In the genomic region with DNA sequence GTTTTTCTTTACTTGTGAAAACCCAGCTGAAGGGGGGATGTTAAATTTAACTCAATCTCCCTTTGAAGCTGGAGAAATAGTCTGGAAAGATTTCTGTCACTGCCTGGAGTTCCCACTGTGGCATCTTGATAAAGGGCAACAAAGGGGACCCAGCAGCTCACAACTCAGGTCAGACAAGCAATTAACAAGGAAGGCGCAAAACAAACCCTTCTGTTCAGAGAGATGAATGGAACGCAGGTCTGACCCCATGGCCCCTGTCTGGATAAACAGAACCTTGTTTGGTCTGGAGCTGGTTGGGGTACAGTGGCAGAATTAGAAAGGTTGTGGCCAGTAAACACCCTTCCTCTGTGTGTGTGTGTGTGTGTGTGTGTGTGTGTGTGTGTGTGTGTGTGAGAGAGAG, we compare ENCODE assay signal across 25 mouse cellular contexts.
DNase-seq lines count a peak whose midpoint lies in the region; ATAC-seq and TF ChIP-seq lines count a peak whose summit lies in the region.
"Had no signal": no experiment of that assay in that cellular context is flagged by ENCODE, and none has a peak within 500 bp of the region (broad histone marks: within the 10 kb centered on the region; RNA-seq: fewer than 3 reads in every experiment).

No protein-coding gene starts in this region.

- no peak overlapping the region for H3K4me2 ChIP-seq in forebrain, embryonic 11.5 days (ENCODE audit: low read depth, low read length, severe bottlenecking)
- H3K4me2 ChIP-seq in forebrain, postnatal 0 days (ENCODE audit: low read depth), result no peak overlapping the region
- no peak overlapping the region for H3K4me2 ChIP-seq in midbrain, embryonic 14.5 days (ENCODE audit: low read length)
- H3K4me2 ChIP-seq in limb, embryonic 11.5 days (ENCODE audit: low read depth, severe bottlenecking), result no peak overlapping the region
- H3K4me2 ChIP-seq: embryonic facial prominence, embryonic 12.5 days; liver, embryonic 12.5 days; lung, embryonic 14.5 days; midbrain, embryonic 12.5 days had no signal

- H3K4me3 ChIP-seq in forebrain, embryonic 11.5 days (ENCODE audit: low read depth, low read length), result no peak overlapping the region
- no peak overlapping the region for H3K4me3 ChIP-seq in forebrain, postnatal 0 days (ENCODE audit: low read depth, low read length)
- no peak overlapping the region for H3K4me3 ChIP-seq in midbrain, embryonic 10.5 days
- no peak overlapping the region for H3K4me3 ChIP-seq in midbrain, embryonic 14.5 days (replicated peaks; ENCODE audit: low read depth, low read length)
- H3K4me3 ChIP-seq in limb, embryonic 11.5 days (ENCODE audit: low read depth, low read length), result no peak overlapping the region
- H3K4me3 ChIP-seq: embryonic facial prominence, embryonic 12.5 days; erythroblast, embryonic 14.5 days; liver, embryonic 12.5 days; midbrain, embryonic 12.5 days had no signal

- H3K36me3 ChIP-seq in forebrain, embryonic 11.5 days (ENCODE audit: control insufficient read depth, insufficient read depth, low read length), result no peaks in the 10 kb centered on the region
- no peaks in the 10 kb centered on the region for H3K36me3 ChIP-seq in forebrain, postnatal 0 days (ENCODE audit: insufficient read depth)
- H3K36me3 ChIP-seq in midbrain, embryonic 10.5 days, result no peaks in the 10 kb centered on the region
- no peaks in the 10 kb centered on the region for H3K36me3 ChIP-seq in midbrain, embryonic 14.5 days (ENCODE audit: control insufficient read depth, insufficient read depth, low read length)
- H3K36me3 ChIP-seq in limb, embryonic 11.5 days (ENCODE audit: control insufficient read depth, insufficient read depth, low read length), result no peaks in the 10 kb centered on the region
- H3K36me3 ChIP-seq: embryonic facial prominence, embryonic 12.5 days; liver, embryonic 12.5 days; midbrain, embryonic 12.5 days had no signal

- no peak for DNase-seq in forebrain, embryonic 11.5 days (ENCODE audit: low spot score)
- DNase-seq in forebrain, postnatal 0 days, result no peak
- DNase-seq in midbrain, embryonic 10.5 days (ENCODE audit: low spot score), result peak; percentile 14
- no peak for DNase-seq in midbrain, embryonic 14.5 days
- DNase-seq in embryo, embryonic 10.5 days (ENCODE audit: low spot score), result peak; percentile 76
- peak; percentile 32 for DNase-seq in limb, embryonic 11.5 days (ENCODE audit: low spot score)
- no peak for DNase-seq in right cerebral cortex, postnatal 14 days
- no peak for DNase-seq in MN1 (ENCODE audit: low spot score)
- DNase-seq: adrenal gland, postnatal 14 days; cerebellum, adult 11 months; cerebellum, postnatal 10 days; gastrocnemius, postnatal 10 days; heart, adult 18-20 months; kidney, adult 8-10 months; kidney, postnatal 36 days; left cerebral cortex, postnatal 4 days; lung, embryonic 14.5 days; lung, postnatal 4 days; thymus, postnatal 14 days had no signal

- peak; percentile 44; the same call in 1 of the 2 replicates for ATAC-seq in forebrain, embryonic 11.5 days (replicated peaks; ENCODE audit: low FRiP score)
- no peak for ATAC-seq in forebrain, postnatal 0 days
- no peak for ATAC-seq in midbrain, embryonic 14.5 days (ENCODE audit: low FRiP score, low TSS enrichment)
- no peak for ATAC-seq in limb, embryonic 11.5 days (ENCODE audit: insufficient number of reproducible peaks, low FRiP score, low TSS enrichment, low read depth)
- ATAC-seq: CD4-positive, CD25-positive, alpha-beta regulatory T cell, adult 4 months; inflammation-experienced regulatory T-cells, adult 6 months; liver, embryonic 12.5 days had no signal

- no peaks in the 10 kb centered on the region for H3K4me1 ChIP-seq in forebrain, embryonic 11.5 days (replicated peaks; ENCODE audit: control insufficient read depth, insufficient read depth, low read length)
- H3K4me1 ChIP-seq in forebrain, postnatal 0 days (ENCODE audit: insufficient read depth), result no peaks in the 10 kb centered on the region
- H3K4me1 ChIP-seq in midbrain, embryonic 10.5 days, result peaks cover 10% of the 10 kb centered on the region
- no peaks in the 10 kb centered on the region for H3K4me1 ChIP-seq in midbrain, embryonic 14.5 days (ENCODE audit: control insufficient read depth, insufficient read depth, low read length)
- no peaks in the 10 kb centered on the region for H3K4me1 ChIP-seq in limb, embryonic 11.5 days (ENCODE audit: control insufficient read depth, insufficient read depth, low read length)
- H3K4me1 ChIP-seq: embryonic facial prominence, embryonic 12.5 days; liver, embryonic 12.5 days had no signal

- TF ChIP-seq CTCF in forebrain, postnatal 0 days (IDR thresholded peaks at IDR 0.05; ENCODE audit: low read depth), result no peak

- H3K9ac ChIP-seq in forebrain, embryonic 11.5 days (ENCODE audit: low read length), result no peak overlapping the region
- no peak overlapping the region for H3K9ac ChIP-seq in forebrain, postnatal 0 days
- H3K9ac ChIP-seq in midbrain, embryonic 14.5 days (replicated peaks; ENCODE audit: low read length), result no peak overlapping the region
- no peak overlapping the region for H3K9ac ChIP-seq in limb, embryonic 11.5 days (ENCODE audit: low read length)
- H3K9ac ChIP-seq: embryonic facial prominence, embryonic 12.5 days; liver, embryonic 12.5 days; lung, embryonic 14.5 days; midbrain, embryonic 12.5 days had no signal

- H3K27ac ChIP-seq in forebrain, embryonic 11.5 days (ENCODE audit: low read depth, low read length), result no peak overlapping the region
- H3K27ac ChIP-seq in forebrain, postnatal 0 days (ENCODE audit: low read depth, low read length), result no peak overlapping the region
- peak overlapping the region; percentile 5; the same call in 1 of the 2 replicates for H3K27ac ChIP-seq in midbrain, embryonic 10.5 days (replicated peaks)
- no peak overlapping the region for H3K27ac ChIP-seq in midbrain, embryonic 14.5 days (replicated peaks; ENCODE audit: low read depth, low read length)
- H3K27ac ChIP-seq in limb, embryonic 11.5 days (replicated peaks; ENCODE audit: low read depth, low read length), result 0 out of 2 replicates have a peak overlapping the region, but pooled peaks have one; percentile 3
- H3K27ac ChIP-seq: embryonic facial prominence, embryonic 12.5 days; liver, embryonic 12.5 days; midbrain, embryonic 12.5 days had no signal

- 7% methylated on average over 2 of the region's 2 CpGs for WGBS in forebrain, embryonic 11.5 days
- WGBS in forebrain, postnatal 0 days, result 8% methylated on average over 2 of the region's 2 CpGs
- WGBS in midbrain, embryonic 10.5 days, result 10% methylated on average over 2 of the region's 2 CpGs
- WGBS in midbrain, embryonic 14.5 days, result 18% methylated on average over 2 of the region's 2 CpGs
- 2% methylated on average over 2 of the region's 2 CpGs for whole genome bisulfite sequencing in limb, embryonic 11.5 days

- no peaks in the 10 kb centered on the region for H3K27me3 ChIP-seq in forebrain, embryonic 11.5 days (ENCODE audit: control insufficient read depth, insufficient read depth, low read length)
- H3K27me3 ChIP-seq in forebrain, postnatal 0 days (ENCODE audit: insufficient read depth, low read length), result no peaks in the 10 kb centered on the region
- H3K27me3 ChIP-seq in midbrain, embryonic 10.5 days (ENCODE audit: low read depth, poor library complexity, severe bottlenecking), result no peaks in the 10 kb centered on the region
- H3K27me3 ChIP-seq in midbrain, embryonic 14.5 days (ENCODE audit: control insufficient read depth, insufficient read depth, low read length), result no peaks in the 10 kb centered on the region
- H3K27me3 ChIP-seq in limb, embryonic 11.5 days (ENCODE audit: control insufficient read depth, insufficient read depth, low read length), result no peaks in the 10 kb centered on the region
- H3K27me3 ChIP-seq: embryonic facial prominence, embryonic 12.5 days; liver, embryonic 12.5 days; midbrain, embryonic 12.5 days had no signal

- H3K9me3 ChIP-seq in forebrain, embryonic 11.5 days (ENCODE audit: control insufficient read depth, low read length), result no peaks in the 10 kb centered on the region
- no peaks in the 10 kb centered on the region for H3K9me3 ChIP-seq in forebrain, postnatal 0 days (ENCODE audit: low read length)
- H3K9me3 ChIP-seq in midbrain, embryonic 10.5 days (replicated peaks), result no peaks in the 10 kb centered on the region
- H3K9me3 ChIP-seq in midbrain, embryonic 14.5 days (ENCODE audit: control insufficient read depth, low read length), result no peaks in the 10 kb centered on the region
- no peaks in the 10 kb centered on the region for H3K9me3 ChIP-seq in limb, embryonic 11.5 days (ENCODE audit: control insufficient read depth, low read length)
- H3K9me3 ChIP-seq: embryonic facial prominence, embryonic 12.5 days; liver, embryonic 12.5 days; midbrain, embryonic 12.5 days had no signal

Comparison
In these comparisons a context has a peak if more than half of its experiments do, and no peak if none do; other contexts are left out.
1. DNase-seq: peak in midbrain, embryonic 10.5 days (single experiment), embryo, embryonic 10.5 days (single experiment) and limb, embryonic 11.5 days (single experiment); none in forebrain, embryonic 11.5 days (single experiment), forebrain, postnatal 0 days (single experiment), midbrain, embryonic 14.5 days (single experiment), right cerebral cortex, postnatal 14 days (single experiment) and MN1 (single experiment).
2. H3K27ac ChIP-seq: peak in midbrain, embryonic 10.5 days (single experiment) and limb, embryonic 11.5 days (single experiment); none in forebrain, embryonic 11.5 days (single experiment), forebrain, postnatal 0 days (single experiment) and midbrain, embryonic 14.5 days (single experiment).